ENCODE assay signal across 8 mouse cellular contexts in genomic region chr19:37697651-37698272, GRCm38 (mm10). TPM values are rescaled to one million over a fixed set of nuclear protein-coding genes. Genes with fewer than 3 reads are reported as not detected.
A peak's percentile ranks its signal among the peaks of the same experiment; 100 is the strongest.
DNase-seq lines count a peak whose midpoint lies in the region; ATAC-seq and TF ChIP-seq lines count a peak whose summit lies in the region.

Gene Cyp26a1, plus strand, starts transcription at chr19:37697798.

- no peak for ATAC-seq in megakaryocyte, adult 5-6 weeks (ENCODE audit: poor library complexity, severe bottlenecking)
- no peak for ATAC-seq in liver, embryonic 14.5 days (ENCODE audit: insufficient read depth)

- WGBS in hindbrain, embryonic 10.5 days = under 1% methylated on average over 51 of the region's 51 CpGs
- 1% methylated on average over 51 of the region's 51 CpGs for WGBS in liver, embryonic 14.5 days (ENCODE audit: insufficient replicate concordance)

- TF ChIP-seq CTCF in liver, embryonic 14.5 days (IDR thresholded peaks at IDR 0.05; ENCODE audit: low read depth) = no peak

- H3K9ac ChIP-seq in liver, embryonic 14.5 days (replicated peaks) = no peak within 1 kb of the TSS

- intact Hi-C loops in left cerebral cortex, postnatal 14 days (cut with DNase I) = no loop called here

- H3K27ac ChIP-seq in hindbrain, embryonic 10.5 days = peak within 1 kb of the TSS; percentile 69
- H3K27ac ChIP-seq in liver, embryonic 14.5 days = no peak within 1 kb of the TSS

- peak; percentile 61 for DNase-seq in hindbrain, embryonic 10.5 days (ENCODE audit: low spot score)
- no peak for DNase-seq in liver, embryonic 14.5 days (ENCODE audit: low read depth in 3 of 3, low spot score in 3 of 3)
- DNase-seq in testis, postnatal 14 days (ENCODE audit: low spot score) = peak; percentile 34
- DNase-seq in gastrocnemius, adult 8-10 months (ENCODE audit: low spot score in 2 of 2) = no peak
- DNase-seq in cerebellum, adult 11-12 months = no peak
- no peak for DNase-seq in left cerebral cortex, postnatal 14 days (ENCODE audit: low spot score in 2 of 2)

- peaks cover 47% of the 10 kb centered on the region for H3K4me1 ChIP-seq in megakaryocyte, embryonic 14.5 days
- peaks cover 47% of the 10 kb centered on the region for H3K4me1 ChIP-seq in hindbrain, embryonic 10.5 days (replicated peaks)
- H3K4me1 ChIP-seq in liver, embryonic 14.5 days (replicated peaks; ENCODE audit: control insufficient read depth in 2 of 2, insufficient read depth in 2 of 2, low read length in 1 of 2) = no peaks in the 10 kb centered on the region; a peak in 1 of 4 replicates

- H3K9me3 ChIP-seq in megakaryocyte, embryonic 14.5 days = peaks cover 5% of the 10 kb centered on the region; the same call in 1 of the 2 replicates
- no peaks in the 10 kb centered on the region for H3K9me3 ChIP-seq in hindbrain, embryonic 10.5 days
- H3K9me3 ChIP-seq in liver, embryonic 14.5 days (ENCODE audit: control insufficient read depth, low read length) = no peaks in the 10 kb centered on the region

- no peak for TF ChIP-seq EP300 in liver, embryonic 14.5 days (IDR thresholded peaks at IDR 0.05; ENCODE audit: low read depth)

- H3K36me3 ChIP-seq in megakaryocyte, embryonic 14.5 days (replicated peaks; ENCODE audit: low read length) = peaks cover 48% of the 10 kb centered on the region
- H3K36me3 ChIP-seq in hindbrain, embryonic 10.5 days = no peaks in the 10 kb centered on the region
- H3K36me3 ChIP-seq in liver, embryonic 14.5 days (replicated peaks; ENCODE audit: control insufficient read depth, insufficient read depth, low read depth) = no peaks in the 10 kb centered on the region

- H3K27me3 ChIP-seq in megakaryocyte, embryonic 14.5 days (replicated peaks) = peaks cover 92% of the 10 kb centered on the region
- H3K27me3 ChIP-seq in hindbrain, embryonic 10.5 days (ENCODE audit: insufficient read depth, poor library complexity, severe bottlenecking) = peaks cover 100% of the 10 kb centered on the region
- H3K27me3 ChIP-seq in liver, embryonic 14.5 days (ENCODE audit: control insufficient read depth, insufficient read depth, low read length) = peaks cover 93% of the 10 kb centered on the region

- H3K4me3 ChIP-seq in megakaryocyte, embryonic 14.5 days (replicated peaks) = peak within 1 kb of the TSS; percentile 81
- peak within 1 kb of the TSS; percentile 51 for H3K4me3 ChIP-seq in hindbrain, embryonic 10.5 days
- H3K4me3 ChIP-seq in liver, embryonic 14.5 days (ENCODE audit: insufficient read depth in 1 of 2, low read depth in 2 of 2, low read length in 2 of 2) = peak within 1 kb of the TSS in 1 of 2 experiments; percentile 20; a peak in 1 of 4 replicates

- peak within 1 kb of the TSS; percentile 41 for H3K4me2 ChIP-seq in liver, embryonic 14.5 days (ENCODE audit: low read depth)

RNA-seq across cellular contexts. Expression of gene Cyp26a1, which starts in this region (rescaled TPM):
- 1.3 TPM in 1 of 2 replicates, not detected in the other for polyA plus RNA-seq in megakaryocyte, embryonic 14.5 days (2012; ENCODE audit: insufficient read depth, low replicate concordance)
- not detected in 2 replicates for total RNA-seq in megakaryocyte, adult 5-6 weeks (2015)
- 0.37 TPM in 1 of 2 replicates, not detected in the other for total RNA-seq in megakaryocyte, adult 5-6 weeks (2017)
- polyA plus RNA-seq in hindbrain, embryonic 10.5 days (2016; fragmentation: Nextera tagmentation; extraction: Ambion mirVana) = 39.8 and 42.5 TPM in 2 replicates
- polyA plus RNA-seq in liver, embryonic 14.5 days (2012; rRNA removed) = 0.16 TPM in 2 replicates
- 0.10 TPM in 1 of 2 replicates, not detected in the other for polyA plus RNA-seq in liver, embryonic 14.5 days (2014; fragmentation: Nextera tagmentation; extraction: Ambion mirVana)
- under 1 TPM in 3 of 4 experiments, not detected in 1; 0.21 to 0.51 (median 0.27) TPM for total RNA-seq in gastrocnemius, adult 8-10 months (2022)
- under 1 TPM in 1 of 2 experiments, not detected in 1; 0.25 TPM for total RNA-seq in left cerebral cortex, postnatal 14 days (2021)

Comparison
In these comparisons a context has a peak if more than half of its experiments do, and no peak if none do; other contexts are left out.
1. RNA of gene Cyp26a1 (polyA plus RNA-seq): 39.8 to 42.5 TPM in hindbrain, embryonic 10.5 days; 1.3 TPM in megakaryocyte, embryonic 14.5 days and 0.10 to 0.16 TPM in liver, embryonic 14.5 days; every median in the first group is over 10 times any median in the second.
2. DNase-seq: peak in hindbrain, embryonic 10.5 days (single experiment) and testis, postnatal 14 days (single experiment); none in liver, embryonic 14.5 days (0 of 3), gastrocnemius, adult 8-10 months (0 of 2), cerebellum, adult 11-12 months (single experiment) and left cerebral cortex, postnatal 14 days (0 of 2).